Mouse (Mus musculus): ENCODE data around the gene Olfr1420.
"Not testable (repeated sequence)": the region's sequence is repeated elsewhere in the genome, so short reads cannot be mapped to it uniquely, and the experiment has no call there.

The Olfr1420 gene

GRCm38 (mm10) chr19:11886265-11886664 lies at the start of gene Olfr1420:
Gene Olfr1420, plus strand, starts transcription at chr19:11886565.
- in situ Hi-C loops (cut with MboI; ENCODE audit: low sequenced_read_pairs) = no loop called here

GRCm38 (mm10) chr19:11839119-11839518 lies 47.2 kb upstream of the Olfr1420 start, which contains the start of gene Olfr1417:
Gene Olfr1417, minus strand, starts transcription at chr19:11839219.
- in situ Hi-C loops (cut with MboI; ENCODE audit: low sequenced_read_pairs) = no loop called here

- in situ Hi-C loops (cut with MboI; ENCODE audit: low sequenced_read_pairs) = no loop called here
These were observed 40.0 kb upstream of the Olfr1420 start for GRCm38 (mm10) chr19:11846333-11846732.

DNA sequence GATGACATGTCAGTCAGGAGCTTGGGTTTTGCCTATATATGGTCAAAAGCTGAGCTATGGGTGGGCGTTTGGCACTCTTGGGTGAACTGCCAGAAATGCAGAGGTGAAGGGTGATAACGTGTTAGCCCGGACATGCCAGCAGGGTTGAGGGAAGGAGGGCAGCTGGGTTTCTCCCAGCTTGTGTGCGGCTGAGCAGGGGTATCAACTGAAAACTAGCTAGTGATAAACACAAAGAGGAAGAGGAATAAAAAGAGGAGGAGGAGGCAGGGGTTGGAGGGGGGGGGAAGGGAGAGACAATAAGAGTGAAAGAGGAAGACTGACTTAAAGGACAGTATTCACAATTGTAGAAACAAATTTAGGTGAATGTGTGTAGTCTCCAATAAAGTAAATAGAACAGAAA lies 33.7 kb upstream of the Olfr1420 start:
- in situ Hi-C loops (cut with MboI; ENCODE audit: low sequenced_read_pairs) = no loop called here

DNA sequence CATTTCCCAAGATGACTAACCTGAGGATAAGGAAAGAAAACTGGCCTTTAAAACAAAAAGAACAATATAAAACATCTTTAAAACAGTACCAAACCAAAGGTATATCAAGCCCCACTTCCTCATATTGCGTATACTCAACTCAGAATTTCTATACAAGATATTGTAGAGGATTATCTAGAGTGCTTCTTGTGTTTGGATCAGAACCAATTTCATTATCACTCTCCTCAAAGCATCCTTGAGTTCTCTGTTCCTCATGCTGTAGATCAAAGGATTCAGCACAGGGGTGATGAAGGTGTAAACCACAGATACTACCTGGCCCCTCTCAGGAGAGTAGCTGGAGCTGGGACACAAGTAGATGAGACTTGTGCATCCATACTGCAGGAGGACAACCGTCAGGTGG lies 31.5 kb upstream of the Olfr1420 start:
- in situ Hi-C loops (cut with MboI; ENCODE audit: low sequenced_read_pairs) = no loop called here

- in situ Hi-C loops (cut with MboI; ENCODE audit: low sequenced_read_pairs) = no loop called here
These were observed 29.9 kb upstream of the Olfr1420 start for GRCm38 (mm10) chr19:11856506-11856905.

GRCm38 (mm10) chr19:11860966-11861365 lies 25.4 kb upstream of the Olfr1420 start, which contains the start of gene Olfr1418:
Gene Olfr1418, minus strand, starts transcription at chr19:11861066.
- in situ Hi-C loops (cut with MboI; ENCODE audit: low sequenced_read_pairs) = no loop called here

DNA sequence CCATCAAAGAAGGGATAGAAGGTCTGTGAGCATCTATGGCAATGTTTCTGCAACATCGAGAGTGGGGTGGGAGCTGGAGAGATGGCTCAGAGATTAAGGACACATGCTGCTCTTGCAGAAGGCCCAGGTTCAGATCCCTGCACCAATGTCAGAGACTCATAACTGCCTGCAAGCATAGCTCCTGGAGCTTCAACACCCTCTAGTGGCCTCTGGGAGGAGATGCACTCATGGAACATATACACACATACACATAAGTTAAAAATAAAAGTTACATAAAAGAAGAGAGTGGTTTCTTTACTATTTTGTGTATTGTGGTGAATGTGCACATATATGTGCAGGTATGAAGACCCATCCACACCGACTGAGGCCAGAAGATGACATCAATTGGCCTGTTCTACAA lies 18.5 kb upstream of the Olfr1420 start:
- in situ Hi-C loops (cut with MboI; ENCODE audit: low sequenced_read_pairs) = no loop called here

DNA sequence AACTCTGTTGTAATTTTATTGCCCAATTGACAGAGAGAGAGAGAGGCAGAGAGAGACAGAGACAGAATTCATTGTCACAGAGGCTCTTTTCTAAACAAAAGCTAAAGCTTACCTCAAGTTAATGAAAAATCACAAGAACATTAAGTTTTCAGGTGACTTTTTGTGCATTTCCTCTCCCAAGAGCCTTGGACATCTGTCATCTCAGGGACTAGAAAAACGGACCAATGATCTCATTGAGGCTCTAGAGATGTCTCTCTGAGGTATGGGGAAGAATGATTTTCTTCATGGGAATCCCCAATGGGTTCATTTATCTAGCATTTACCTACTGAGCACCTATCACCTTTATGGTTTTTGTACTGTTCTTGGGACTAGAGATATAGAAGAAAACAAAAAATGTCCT lies 11.4 kb upstream of the Olfr1420 start, which contains the start of gene Olfr1419:
Gene Olfr1419, minus strand, starts transcription at position 101 of the 400 bp plus-strand sequence.
- in situ Hi-C loops (cut with MboI; ENCODE audit: low sequenced_read_pairs) = no loop called here

DNA sequence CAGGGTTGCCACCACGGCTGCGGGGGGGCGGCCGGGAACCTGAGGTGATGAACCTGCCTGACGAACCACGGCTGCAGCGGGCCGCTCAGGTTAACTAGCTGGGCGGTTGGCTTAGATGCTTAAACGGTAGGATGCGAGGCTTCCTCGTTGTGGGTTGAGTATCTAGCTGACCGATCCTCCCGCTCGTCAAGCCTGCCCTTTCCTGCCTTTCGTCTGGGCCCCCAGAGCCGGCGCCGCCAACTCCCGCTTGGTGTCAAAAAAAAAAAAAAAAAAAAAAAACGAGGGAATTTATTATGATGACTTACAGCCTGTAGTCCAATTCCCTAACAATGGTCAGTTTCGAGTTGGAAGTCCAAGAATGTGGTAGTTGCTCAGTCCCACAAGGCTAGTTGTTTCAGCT lies 8.0 kb upstream of the Olfr1420 start:
- in situ Hi-C loops (cut with MboI; ENCODE audit: low sequenced_read_pairs) = not testable (repeated sequence)

DNA sequence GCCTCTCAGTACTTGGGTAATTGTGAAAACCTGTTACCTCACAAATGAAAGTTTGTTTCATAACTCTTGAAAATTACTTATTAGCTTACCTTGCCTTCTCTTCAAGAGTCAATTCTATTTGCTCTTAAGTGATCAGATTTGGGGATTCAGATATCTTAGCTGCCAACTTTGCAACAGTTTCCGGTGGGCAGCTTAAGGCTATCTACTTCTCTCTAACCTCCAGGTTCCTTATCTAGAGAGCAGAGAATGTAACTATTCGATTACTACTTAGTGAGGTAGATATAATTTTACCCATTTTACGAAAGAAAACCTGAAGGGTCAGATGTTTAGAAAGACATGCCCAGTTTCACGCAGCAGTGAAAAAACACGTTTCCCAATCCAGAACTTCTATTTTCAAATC lies 24.7 kb downstream of the Olfr1420 start:
- in situ Hi-C loops (cut with MboI; ENCODE audit: low sequenced_read_pairs) = no loop called here

GRCm38 (mm10) chr19:11911603-11912002 lies 25.2 kb downstream of the Olfr1420 start:
- in situ Hi-C loops (cut with MboI; ENCODE audit: low sequenced_read_pairs) = no loop called here

- in situ Hi-C loops (cut with MboI; ENCODE audit: low sequenced_read_pairs) = no loop called here
These were observed 25.7 kb downstream of the Olfr1420 start, which contains the start of gene Patl1 for GRCm38 (mm10) chr19:11912037-11912532. Gene Patl1, plus strand, starts transcription at chr19:11912399.

DNA sequence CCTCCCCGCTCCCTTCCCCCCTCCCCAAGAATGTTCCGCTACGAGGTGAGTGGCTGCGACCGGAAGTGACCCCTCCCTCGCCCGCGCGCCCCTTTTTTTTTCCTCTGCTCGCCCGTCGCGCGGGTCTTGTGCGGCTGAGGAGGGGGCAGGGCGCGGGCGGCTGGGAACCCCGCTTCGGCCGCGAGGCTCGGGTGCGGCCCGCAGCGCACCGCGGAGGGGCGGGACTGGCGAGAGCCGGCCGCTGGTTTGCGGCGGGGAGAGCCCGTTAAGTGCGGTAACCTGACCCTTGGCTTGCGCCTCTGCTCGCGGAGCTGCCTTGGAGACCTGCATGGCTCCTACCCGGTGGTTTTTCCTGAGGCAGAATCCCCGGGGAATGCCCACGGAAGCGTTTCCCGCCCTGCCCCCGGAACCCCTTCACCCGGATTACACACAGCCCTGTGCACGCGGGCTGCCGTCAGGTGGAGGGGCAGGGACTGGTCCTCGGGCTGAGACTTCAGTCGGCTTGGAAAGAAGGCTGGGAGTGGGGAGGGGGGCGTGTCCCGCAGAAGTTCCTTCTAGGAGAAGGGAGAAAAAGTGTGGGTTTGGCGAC lies 26.3 kb downstream of the Olfr1420 start:
- in situ Hi-C loops (cut with MboI; ENCODE audit: low sequenced_read_pairs) = no loop called here

DNA sequence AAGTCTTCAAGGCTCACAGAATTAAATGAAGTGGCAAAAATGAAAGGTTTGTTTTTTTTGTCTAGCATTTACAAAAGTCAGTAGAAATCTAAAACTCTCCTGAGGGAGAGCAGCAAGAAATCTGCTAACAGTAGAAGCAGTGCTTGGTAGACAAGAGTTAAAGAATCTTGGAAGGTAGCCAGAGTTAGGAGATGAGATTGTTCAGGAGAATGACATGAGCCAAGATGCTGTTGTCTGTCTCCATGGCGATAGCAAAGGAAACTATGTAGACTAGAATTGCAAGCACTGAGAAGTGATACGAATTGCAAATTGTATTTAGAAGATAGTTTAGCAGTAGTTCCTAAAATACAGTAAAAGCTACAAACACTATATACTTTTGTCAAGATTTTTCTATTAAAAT lies 29.4 kb downstream of the Olfr1420 start:
- in situ Hi-C loops (cut with MboI; ENCODE audit: low sequenced_read_pairs) = no loop called here

- in situ Hi-C loops (cut with MboI; ENCODE audit: low sequenced_read_pairs) = no loop called here
These were observed 35.7 kb downstream of the Olfr1420 start for GRCm38 (mm10) chr19:11922068-11922467.

DNA sequence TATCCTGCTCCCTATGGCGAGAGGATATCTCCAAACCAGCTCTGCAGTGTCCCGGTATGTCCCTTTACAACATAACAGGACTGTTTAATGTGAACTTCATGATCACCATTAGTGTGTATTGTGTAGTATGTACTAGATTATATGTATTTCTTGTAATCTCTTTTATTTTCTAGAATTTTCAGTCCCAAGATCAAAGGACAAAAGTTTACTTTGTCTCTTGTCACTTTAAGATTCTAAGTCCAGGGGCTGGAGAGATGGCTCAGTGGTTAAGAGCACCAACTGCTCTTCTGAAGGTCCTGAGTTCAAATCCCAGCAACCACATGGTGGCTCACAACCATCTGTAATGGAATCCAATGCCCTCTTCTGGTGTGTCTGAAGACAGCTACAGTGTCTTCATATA lies 36.1 kb downstream of the Olfr1420 start:
- in situ Hi-C loops (cut with MboI; ENCODE audit: low sequenced_read_pairs) = not testable (repeated sequence)

DNA sequence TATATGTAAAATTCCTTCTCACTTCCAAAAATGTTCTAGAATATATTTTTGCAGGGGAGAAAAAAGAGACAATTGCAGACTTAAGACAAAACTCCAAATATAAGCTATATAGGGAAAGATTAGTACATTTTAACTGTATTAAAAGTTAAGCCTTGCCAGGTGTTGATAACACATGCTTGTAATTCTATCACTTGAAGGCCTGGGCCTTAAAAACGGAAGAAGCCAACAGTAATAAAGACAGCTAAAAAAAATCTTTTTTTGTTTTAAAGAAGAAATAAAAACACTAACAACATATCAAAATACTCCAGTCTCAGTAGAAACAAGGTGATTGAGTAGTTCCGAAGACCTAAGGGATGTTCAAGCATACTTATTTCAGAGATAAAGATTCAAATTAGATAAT lies 40.0 kb downstream of the Olfr1420 start:
- in situ Hi-C loops (cut with MboI; ENCODE audit: low sequenced_read_pairs) = no loop called here

DNA sequence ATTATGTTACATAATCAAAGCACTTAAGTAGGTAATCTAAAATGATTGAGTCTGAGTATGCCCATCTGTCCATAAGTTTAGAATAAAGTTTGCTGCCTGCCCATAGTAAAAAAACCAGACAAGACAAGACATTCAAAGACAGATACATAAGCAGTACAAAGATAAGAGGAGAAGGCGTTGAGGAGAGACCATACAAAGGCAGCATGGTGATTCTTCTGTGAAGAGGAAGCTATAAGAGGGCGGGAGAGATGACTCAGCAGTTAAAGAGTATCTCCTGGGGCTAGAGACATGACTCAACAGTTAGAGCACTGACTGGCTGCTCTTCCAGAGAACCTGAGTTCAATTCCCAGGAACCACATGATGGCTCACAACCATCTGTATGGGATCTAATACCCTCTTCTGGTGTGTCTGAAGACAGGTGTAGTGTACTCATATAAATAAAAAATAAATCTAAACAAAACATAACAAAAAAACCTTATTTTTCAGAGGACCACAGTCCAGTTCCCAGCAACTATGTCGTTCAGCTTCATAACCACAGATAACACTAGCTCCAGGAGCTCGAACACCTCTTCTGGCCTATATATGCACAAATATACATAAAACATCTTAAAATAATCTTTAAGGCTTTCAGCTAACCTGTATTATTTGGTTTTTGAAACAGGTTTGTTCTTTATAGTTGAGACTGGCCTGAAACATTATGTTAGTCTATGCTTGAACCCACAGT lies 41.8 kb downstream of the Olfr1420 start:
- in situ Hi-C loops (cut with MboI; ENCODE audit: low sequenced_read_pairs) = no loop called here

DNA sequence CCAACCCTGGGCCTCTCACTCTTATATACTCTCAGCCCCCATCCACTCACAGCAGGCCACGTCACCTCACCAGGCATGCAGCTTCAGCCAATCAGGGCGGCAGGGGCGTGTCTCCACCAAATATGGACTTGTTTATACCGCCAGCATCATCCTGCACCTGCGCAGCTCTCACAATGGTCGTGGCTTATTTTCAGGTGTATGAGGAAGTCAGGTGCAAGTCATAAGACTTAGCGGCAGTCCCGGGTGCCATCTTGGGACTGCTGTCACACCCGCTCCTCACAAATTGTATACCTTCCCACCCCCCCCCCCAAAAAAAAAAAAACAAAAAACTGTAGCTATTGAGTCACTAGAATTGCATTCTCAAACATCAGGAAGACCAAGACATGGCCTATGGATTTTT lies 60.1 kb downstream of the Olfr1420 start:
- in situ Hi-C loops (cut with MboI; ENCODE audit: low sequenced_read_pairs) = not testable (repeated sequence)

Data from CH12F3 (cell line).